Mouse (Mus musculus) olfactory bulb, adult 2 months (tissue): ENCODE measurements around the gene Fcer1g.

Experiments used
- CTCF ChIP-seq: fragments of 200-500 bp; IDR thresholded peaks from 2 replicates; pipeline ENCODE4 v1.5.1; 2012; ENCODE audit warnings: low read depth, mild to moderate bottlenecking, low read length, moderate library complexity; ENCODE audit not compliant: insufficient read depth
- POLR2A ChIP-seq: fragments of 200-500 bp; IDR thresholded peaks from 2 replicates; pipeline ENCODE4 v1.6.1; 2012; ENCODE audit warnings: mild to moderate bottlenecking, low read depth, low read length, moderate library complexity; ENCODE audit not compliant: insufficient read depth

- TF ChIP-seq CTCF (no peak), POLR2A (no peak)
Observed at GRCm38 (mm10) chr1:171193911-171194830, 40.0 kb downstream of the Fcer1g start.
